Mouse (Mus musculus) retina, postnatal 1 day (tissue): ENCODE results near the gene Urb1.

Experiments used
- DNase-seq: peaks from one replicate; pipeline ENCODE4 v3.0.0-alpha.2; 2012

Urb1 gene

DNA sequence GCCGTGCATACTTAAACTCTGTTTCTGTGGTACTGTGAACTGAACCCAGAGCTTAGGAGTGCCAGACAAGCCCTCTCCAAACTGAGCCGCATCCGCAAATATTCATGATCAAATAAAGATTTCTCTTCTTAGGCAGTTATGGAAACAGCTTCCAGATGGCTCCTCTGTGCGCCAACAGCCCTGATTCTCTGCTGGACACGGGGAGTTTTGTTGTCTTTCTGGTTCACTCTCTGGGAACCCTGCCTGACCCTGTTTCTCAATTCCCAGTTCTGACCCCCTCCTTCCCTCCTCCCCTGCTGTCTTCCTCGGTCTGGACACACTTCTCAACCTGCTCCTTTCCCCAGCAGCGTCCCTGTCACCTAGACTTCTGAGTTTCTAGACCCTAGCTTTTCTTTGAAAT, 12.8 kb upstream of the Urb1 start:
- DNase-seq, result no peak

DNA sequence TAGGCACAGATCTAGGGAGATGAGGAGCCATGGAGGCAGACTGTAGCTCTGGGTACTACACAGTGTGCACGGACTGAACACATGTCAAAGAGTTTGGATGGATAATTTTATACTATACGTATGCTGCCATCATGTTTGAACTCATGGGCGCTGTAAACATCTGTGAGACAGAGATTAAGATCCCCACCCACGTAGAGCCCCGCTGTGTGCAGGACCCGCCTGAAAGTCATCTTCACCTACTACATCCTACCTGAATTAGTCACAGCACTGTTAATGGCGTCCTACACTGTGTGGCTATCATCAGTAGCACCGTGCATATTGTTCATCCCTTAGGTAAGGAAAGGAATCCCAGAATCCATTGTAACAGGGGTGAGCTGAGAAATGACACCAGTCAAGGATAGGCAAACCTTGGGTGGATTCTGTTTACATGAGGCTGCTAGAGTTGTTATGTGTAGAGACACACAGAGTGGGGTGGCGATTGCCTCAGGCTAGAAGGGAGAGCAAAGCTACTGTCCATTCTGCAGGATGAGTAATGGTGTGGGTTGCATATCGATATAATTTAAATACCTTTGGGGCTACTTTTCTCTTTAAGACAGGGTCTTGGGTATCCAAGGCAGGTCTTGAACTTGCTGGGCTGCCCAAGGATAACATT, 12.2 kb upstream of the Urb1 start:
- DNase-seq, result no peak

DNA sequence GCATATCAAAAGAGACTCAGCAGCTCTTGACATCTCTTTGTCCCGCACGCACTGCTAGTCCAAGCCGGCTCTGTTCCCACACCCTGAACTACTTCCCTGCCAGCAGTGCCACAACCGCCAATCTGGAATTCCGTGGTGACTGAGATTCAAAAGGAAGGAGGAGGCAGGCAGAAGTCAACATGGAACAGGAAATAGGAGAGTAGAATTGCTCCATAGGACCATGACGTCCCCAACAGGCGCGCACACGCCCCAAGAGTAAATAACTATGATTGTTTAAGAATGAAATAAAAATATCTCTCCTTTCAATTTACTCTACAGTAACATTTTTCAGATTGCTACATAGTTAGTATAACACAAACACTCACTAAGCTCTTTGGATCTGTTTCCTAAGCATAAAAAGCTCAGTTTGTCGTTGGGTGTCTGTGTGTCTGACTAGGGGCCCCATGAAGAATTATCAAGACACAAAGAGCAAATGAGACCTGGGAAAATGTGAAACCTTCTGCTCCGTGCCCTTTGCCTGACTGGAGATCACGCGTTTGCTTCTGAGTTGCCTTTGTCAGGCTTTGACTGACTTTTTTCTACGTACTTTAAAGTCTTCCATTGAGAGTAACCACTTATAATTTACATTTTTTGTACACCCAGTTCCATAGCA, 11.0 kb upstream of the Urb1 start:
- DNase-seq, result no peak

DNA sequence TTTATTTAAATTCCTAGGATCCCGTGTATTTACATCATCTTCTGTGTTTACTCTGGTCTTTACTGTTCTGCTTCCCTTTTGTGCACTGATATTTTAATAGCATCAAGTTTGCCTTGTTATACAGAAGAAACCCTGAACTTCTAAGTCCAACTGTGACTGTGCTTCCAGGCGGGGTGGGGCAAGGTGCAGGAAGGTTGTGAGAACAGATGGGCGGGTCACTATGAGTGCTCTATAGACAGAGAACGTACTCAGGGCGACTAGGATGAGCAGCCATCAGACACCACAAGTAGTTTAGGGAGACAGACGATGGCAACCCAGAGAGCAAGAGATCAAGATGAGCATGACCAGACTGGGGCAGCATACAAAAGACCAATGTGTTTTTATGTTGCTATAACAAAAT, 10.1 kb upstream of the Urb1 start:
- DNase-seq, result no peak

DNA sequence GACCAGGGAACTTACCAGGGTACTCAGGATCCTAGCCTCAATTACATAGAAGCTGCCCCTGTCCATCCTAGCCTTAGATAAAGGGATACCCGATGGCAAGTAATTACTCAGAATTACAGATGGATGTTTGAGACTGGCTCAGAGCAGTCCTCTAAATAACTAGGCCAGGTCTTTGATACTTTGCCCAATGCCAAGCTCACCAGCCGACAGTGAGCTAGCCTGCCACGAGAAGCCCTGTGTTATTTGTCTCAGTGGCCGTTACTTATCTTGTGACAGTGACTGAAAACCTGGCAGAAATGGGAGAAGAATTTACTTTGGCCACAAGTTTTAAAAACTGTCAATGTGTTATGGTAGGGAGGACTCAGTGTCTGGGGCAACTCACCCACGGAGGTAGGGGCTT, 1.9 kb upstream of the Urb1 start:
- no peak for DNase-seq

DNA sequence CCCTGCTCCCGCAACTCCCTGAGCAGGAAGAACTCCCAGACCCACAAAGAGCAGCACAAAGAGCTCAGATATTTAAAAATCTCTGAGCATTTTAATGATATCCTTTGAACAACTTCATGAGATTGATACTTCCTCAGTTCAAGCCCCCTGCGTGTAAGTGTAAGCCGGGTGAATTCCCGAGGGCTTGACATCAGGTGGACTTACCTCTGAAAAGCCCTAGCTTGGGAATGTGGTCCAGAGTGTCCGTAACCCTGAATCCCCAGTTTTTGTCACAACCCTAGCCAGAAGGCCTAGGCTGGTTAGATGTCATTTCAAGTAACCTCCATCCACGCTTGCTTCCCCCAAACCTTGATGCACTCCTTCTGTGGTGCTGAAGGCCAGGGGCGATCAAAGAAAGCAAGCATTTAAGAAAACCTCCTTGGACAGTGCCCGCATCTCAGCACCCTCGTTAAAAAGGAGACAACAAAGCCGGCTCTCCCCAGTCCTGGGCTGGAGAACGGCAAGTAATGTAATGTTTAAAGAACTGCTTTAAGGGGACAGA, 573 bp upstream of the Urb1 start:
- no peak for DNase-seq

DNA sequence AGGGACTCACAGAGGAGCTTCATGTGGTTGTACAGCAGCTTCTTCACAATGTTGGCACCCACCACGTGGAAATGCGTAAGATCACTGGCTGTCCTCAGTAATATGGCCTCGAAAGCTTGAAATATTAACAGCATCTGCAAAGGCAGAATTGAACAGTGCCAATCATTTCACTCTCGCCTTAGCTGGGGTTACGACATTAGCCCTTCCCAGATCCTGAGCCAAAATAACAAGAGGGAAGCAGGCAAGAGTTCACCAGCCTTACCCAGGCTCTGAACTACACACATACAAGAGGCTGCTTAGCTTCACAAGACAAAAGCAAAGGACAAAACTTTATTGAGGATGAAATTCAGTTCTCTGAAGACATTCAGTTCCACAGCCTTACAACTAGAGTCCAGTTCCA, 5.7 kb downstream of the Urb1 start:
- no peak for DNase-seq

DNA sequence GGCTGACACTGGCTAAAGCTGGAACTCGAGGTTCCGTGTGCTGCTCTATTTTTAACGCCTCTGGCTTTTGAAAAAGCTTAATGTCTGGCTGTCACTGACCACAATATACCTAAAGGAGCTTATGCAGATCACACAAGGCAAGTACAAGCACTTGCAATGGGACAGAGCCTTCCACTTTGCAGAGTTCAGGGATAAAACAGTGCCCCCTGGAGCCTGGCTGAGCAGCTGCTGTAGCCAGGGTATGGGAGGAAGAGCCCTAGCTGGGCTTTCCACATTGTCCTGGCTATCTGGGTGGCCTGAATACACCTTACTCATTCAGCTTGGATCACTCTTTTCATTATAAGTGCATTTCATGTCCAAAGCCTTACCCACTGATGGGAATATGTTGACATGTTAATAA, 8.3 kb downstream of the Urb1 start:
- peak; percentile 65 for DNase-seq

DNA sequence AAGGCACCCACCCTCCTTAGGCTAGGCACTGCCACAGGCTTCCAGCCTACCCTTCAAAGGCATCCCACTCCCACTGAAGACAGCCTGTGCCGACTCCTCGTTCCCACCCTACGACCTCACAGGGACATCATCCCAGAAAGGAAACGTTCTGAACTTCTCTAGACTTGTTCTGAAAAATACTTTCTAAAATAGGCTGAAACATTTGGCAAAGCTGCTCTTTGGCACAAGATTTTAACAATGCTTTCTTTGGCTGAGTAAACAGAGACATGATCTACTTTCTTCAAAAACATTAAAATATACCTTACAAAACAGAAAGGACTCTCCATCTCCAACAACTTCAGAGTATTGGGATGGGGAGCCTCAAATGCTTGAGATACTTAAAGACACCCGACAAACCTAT, 9.0 kb downstream of the Urb1 start:
- no peak for DNase-seq

DNA sequence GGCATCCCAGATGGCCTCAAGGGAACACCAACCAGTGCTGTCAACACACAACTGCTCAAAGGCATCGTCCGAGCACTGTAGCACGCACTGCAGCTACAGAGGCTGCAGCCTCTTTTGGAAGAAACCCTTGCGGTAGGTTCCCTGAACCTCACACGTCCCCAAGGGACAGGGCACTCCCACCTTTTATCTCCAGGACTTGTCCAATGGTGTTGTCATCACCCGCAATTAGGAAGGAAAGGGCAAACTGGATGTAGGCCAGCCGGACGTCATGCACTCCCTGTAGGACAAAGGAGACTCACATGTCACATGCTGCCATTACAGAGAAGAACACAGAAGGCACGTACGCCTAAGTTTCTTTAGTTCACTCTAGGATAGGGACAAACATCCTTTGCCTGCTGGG, 10.4 kb downstream of the Urb1 start:
- no peak for DNase-seq

DNA sequence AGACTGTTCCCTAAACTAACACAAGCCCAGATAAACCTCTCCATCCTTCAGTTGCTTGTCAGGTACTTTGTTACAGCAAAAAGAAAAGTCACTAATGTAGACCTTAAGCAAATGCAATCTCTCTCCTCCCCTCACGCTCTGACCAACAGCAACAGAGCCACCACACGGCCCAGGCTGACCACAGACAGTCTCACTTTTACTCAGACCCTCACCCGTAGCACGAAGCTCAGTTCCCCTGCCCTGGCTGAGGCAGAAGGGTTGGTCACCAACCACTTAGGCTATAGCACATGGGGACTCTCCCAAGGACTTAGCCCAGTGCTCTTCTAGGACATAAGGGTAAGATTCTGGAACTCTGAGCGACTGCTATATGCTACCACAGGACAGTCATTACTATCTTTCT, 11.4 kb downstream of the Urb1 start:
- DNase-seq, result no peak

DNA sequence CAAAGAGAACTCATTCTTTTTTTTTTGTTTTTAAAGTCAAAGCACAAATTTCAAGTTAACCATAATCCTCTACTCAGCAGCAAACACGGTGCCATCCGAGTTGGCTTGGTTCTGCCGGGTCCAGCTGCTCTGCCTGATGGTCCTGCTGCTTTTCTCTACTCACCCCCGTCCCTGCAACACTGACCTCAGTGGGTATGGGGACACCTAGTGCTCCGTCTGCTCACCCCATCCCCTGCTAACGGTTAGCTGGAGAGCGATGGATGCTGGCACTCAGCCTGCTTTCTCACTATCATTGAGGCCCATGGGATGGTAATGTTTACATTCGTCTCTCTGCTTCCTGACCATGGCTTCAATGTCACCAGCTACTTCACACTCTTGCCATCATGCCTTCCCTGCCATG, 11.8 kb downstream of the Urb1 start:
- DNase-seq, result no peak

DNA sequence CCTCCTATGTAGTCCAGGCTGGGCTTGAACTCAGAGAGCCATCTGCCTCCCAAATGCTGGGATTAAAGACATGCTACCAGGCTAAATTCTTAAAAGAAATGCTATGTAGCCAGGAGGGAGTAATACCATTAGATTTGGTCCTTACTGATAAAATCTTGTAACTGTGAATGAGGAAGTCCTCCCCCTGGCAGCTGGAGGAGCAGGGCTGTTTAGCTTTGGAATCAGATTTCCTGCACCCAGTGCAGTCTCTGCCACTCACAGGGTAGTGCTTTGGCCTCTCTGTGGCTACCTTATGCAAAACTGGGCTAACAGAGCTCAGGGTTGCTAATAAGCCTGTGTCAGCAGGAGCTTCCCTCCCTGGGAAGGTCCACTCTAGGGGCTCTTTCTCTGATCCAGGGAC, 15.5 kb downstream of the Urb1 start:
- DNase-seq, result no peak

DNA sequence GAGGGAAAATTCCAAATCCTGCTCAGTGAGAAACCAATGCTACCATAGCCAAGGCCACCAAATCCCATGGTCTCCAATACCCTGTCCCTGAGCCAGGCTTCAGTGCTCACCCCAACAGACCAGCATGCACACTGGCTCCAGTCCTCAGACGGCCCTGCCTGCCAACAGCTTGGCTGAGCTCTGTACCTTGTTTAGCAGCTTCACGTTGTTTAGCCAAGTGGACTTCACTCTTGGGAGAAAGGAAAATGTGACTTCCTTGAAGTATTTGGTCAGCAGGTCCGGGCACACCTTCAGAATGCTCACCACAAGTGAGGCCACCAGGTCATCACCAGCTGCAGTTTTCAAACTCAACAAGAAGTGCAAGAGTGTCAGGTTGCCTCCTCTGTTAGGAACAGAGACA, 17.7 kb downstream of the Urb1 start:
- DNase-seq, result no peak

DNA sequence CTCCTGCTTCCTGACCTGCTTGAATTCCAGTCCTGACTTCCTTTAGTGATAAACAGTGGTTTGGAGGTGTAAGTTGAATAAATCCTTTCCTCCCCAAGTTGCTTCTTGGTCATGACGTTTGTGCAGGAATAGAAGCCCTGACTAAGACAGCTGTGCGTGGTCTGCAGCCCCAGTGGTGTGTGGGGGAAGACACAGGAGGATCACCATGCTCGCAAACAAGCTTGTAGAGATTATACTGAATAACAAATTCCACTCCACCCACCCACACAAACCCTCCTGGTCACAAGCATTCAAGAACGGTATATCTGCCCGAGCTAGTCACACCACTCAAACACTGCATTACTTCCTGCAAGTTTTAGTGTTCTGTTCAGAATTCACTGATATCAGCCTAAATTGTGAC, 18.1 kb downstream of the Urb1 start:
- DNase-seq, result no peak

DNA sequence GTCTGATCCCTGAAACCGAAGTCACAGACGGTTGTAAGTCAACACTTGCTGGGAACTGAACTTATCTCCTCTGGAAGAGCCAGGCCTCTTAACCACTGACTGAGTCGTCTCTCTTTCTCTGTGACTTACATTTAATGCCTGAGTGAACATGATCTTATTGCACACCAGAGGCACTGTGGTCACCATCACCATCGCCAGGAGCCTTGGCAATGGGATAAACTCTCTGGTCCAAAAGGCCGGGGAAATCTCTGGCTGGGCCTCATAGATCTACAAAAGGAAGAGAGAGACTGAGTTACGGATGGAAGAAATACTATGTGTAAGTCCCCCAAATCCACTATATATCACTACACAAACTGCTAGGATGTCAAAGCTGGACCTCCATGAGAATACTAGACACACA, 19.3 kb downstream of the Urb1 start:
- DNase-seq, result no peak

DNA sequence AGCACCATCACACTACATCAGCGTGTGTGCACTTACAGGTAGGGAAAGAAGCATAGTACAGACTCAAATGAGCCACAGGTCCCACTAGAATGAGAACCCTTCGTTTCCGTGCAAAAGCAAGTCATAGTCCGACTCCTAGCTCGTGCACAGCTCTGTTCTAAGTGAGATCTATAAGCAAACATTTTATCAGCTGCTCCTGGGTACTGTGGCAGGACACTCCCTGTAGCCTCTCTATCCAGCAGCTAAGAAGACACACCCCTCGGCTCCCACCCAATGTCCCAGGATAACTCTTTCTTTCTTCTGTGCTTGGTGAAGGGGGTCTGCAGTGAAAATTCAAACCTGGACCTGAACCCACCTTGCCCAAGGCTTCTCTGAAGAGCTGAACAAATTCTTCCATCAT, 21.6 kb downstream of the Urb1 start:
- no peak for DNase-seq

DNA sequence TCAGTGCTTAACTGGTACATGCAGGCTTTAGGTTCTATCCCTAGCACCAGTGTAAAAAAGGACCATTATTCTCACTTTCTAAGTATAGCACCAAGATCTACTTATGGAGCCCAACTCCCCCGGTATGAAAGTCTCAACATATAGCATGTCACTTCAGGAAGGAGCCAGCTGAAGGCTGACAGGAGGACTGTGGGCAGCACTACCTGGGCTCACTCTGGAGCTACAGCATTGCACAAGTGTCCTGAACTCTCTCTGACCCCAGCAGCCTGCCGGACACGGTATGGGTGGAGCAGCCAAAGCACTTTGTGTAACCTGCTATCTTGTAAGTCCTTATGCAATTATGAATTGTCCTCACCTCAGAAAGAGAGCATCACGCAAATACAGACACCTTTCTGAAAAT, 25.0 kb downstream of the Urb1 start:
- no peak for DNase-seq

DNA sequence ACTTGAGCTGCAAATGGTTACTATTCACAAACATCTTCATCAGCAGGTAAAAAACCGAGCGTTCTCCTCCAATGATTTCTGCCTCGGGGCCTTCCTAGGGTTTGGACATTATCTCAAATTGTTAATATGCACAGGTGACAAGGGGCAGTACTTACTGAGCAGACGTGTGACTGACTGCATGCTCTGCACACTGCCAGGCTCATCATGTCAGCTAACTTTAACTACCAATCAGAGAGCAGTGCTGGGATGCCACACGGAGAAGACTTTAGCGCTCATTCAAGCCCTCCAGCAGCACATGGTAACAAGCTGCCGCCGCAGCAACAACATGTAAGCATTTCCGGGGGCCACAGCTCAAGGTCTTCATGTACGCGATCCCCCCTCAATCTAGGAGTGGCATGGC, 26.9 kb downstream of the Urb1 start:
- DNase-seq, result no peak

DNA sequence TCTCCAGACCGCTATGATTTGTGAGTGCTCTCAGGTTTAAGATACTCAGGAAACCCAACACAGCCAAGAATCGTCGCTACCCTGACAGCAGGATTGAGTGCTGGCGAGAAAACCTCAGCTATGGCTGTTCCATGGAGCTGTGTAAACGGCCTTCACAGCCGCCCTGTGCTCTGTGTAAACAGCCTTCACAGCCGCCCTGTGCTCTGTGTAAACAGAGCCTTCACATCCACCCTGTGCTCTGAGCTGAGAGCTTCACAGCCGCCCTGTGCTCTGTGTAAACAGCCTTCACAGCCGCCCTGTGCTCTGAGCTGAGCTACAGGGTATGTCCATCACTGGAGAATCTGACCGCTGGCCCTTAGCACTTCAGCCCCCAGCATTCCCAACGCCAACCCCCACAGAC, 30.4 kb downstream of the Urb1 start:
- DNase-seq, result no peak

DNA sequence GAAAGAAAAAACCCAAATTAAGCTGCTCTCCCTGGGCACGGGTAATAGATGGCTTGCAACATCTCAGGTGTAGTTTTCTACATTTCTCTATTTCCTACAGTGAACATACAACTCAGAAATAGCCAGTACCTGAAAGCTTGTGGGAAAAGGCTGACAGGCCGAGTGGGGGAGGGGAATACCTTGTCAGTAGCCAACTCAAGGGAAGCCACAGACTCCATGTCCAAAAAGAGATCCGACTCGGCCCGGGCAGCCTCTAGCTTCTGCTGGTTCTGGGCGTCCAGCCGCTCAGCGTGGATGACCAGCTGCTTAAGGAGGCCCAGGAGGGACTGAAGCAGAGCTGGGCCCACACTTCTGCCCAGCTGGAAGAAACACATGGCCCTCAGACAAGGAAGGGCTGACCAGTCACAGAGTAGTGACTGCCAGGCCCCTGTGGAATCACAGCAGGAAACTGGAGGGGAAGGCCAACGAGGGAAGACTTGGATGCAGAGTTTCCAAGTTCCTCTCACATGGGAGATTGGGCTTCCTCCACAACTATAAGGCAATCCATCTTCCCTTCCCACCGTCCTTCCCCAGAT, 34.2 kb downstream of the Urb1 start:
- no peak for DNase-seq

DNA sequence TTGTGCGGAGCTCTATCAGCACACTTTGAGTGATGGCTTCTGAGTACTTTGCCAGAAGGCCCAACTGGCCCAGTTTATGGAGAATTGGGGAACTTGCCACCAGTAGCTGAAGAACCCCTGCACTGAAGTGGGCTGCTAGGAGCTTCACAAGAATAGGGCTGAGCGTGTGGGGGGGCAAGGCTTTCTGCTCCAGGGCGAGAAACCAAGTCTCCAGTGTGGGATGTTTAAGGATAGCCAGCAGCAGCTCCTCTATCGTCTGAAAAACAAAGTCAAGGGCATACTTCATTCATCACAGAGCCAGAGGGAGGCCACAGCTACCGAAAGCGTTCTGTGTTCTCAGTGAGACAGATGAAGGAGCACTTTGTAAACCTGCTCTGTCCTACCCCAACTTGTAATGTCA, 35.6 kb downstream of the Urb1 start:
- no peak for DNase-seq

DNA sequence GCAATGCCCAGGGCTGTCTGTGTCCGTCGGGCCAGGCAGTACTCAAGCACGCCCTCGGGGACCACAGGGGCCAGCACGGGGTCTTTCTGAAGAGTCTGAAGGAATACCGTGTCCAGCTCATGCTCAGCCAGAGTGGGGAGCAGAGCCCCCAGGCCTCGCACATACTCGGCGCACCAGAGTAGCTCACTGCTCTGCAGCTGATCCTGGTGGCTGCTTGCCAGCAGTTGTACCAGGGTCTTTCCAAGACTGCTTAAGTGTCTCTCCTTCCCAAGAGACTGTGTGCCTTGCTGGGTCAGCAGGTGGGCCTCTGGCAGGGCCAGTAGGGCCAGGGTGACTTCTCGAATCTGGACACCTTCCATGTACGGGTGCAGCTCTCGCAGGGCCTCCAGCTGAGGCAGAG, 36.0 kb downstream of the Urb1 start:
- no peak for DNase-seq

DNA sequence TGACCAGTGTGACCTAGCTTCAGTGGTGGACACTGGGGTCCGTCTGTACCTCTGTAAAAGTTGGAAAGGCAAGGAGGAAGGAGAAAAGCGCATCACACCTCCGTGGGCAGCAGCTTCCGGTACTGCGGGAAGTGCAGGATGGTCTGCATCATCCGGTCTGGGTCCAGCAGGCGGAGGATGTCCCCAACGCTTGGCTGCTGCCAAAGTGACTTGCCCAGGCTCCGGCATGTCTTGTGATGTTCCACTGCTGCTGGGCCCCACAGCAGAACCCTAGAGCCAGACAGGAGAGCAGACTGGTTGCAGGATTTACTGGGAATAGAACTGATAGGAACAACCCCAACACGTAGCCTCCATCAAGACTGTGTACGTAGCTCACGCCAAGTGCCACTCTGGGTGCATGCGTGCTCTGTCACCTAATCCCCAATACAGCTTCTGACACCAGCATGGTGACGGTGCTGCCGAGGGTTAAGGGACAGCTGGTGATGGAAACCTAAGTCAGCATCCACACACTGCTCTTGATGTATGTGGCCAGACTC, 43.2 kb downstream of the Urb1 start:
- DNase-seq, result no peak
